Mouse (Mus musculus) kidney, adult 11 months (tissue): ENCODE data around the gene Snrnp70.
A peak's percentile ranks its signal among the peaks of the same experiment; 100 is the strongest.
"Not testable (repeated sequence)": the region's sequence is repeated elsewhere in the genome, so short reads cannot be mapped to it uniquely, and the experiment has no call there.

Experiments
- DNase-seq: peaks from one replicate; pipeline ENCODE4 v3.0.0; 2022

Snrnp70 gene

DNA sequence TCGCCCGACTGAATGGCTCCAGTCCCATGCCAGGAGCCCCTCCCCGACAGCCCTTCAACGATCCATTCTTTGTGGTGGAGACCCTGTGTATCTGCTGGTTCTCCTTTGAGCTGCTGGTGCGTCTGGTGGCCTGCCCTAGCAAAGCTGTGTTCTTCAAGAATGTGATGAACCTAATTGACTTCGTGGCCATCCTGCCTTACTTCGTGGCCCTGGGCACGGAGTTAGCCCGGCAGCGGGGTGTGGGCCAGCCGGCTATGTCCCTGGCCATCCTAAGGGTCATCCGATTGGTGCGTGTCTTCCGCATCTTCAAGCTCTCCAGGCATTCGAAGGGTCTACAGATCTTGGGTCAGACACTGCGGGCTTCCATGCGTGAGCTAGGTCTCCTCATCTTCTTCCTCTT, 13.4 kb upstream of the Snrnp70 start:
- DNase-seq, result no peak

DNA sequence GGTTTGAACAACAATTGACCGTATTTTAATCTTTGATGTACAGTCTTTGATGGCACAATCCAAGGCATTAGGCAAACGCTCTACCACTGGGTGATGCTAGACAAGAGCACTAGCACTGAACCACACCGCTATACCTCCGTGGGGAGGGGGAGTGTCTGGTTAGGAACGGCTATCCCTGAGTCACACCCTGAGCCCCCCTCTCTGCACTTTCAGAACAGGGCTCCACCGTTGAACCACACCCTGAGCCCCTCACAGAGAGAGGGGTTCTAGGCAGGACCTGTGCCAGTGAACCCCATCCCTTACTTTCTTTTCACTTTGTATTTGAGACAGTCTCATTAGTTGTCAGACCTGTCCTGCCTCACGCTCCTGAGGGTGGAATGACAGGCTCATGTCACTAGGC, 12.8 kb upstream of the Snrnp70 start:
- DNase-seq, result no peak

DNA sequence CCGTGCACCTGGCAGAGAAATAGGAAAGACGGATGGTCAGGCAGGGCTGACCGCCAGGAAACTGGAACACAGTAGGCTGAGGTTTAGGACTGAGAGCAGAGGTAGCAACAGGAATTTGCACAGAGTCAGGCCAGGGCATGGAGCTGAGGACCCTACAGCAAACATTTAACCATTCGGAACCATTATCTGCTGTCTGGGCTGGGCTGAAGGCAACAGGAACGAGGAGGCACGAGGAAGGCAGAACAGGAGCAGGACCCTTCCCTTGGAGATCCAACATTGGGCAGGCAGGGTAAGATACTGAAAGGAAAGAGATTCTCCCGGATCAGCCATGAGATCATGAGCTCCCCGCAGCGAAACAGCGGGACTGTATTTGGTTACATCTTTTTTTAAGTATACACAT, 12.3 kb upstream of the Snrnp70 start:
- no peak for DNase-seq

DNA sequence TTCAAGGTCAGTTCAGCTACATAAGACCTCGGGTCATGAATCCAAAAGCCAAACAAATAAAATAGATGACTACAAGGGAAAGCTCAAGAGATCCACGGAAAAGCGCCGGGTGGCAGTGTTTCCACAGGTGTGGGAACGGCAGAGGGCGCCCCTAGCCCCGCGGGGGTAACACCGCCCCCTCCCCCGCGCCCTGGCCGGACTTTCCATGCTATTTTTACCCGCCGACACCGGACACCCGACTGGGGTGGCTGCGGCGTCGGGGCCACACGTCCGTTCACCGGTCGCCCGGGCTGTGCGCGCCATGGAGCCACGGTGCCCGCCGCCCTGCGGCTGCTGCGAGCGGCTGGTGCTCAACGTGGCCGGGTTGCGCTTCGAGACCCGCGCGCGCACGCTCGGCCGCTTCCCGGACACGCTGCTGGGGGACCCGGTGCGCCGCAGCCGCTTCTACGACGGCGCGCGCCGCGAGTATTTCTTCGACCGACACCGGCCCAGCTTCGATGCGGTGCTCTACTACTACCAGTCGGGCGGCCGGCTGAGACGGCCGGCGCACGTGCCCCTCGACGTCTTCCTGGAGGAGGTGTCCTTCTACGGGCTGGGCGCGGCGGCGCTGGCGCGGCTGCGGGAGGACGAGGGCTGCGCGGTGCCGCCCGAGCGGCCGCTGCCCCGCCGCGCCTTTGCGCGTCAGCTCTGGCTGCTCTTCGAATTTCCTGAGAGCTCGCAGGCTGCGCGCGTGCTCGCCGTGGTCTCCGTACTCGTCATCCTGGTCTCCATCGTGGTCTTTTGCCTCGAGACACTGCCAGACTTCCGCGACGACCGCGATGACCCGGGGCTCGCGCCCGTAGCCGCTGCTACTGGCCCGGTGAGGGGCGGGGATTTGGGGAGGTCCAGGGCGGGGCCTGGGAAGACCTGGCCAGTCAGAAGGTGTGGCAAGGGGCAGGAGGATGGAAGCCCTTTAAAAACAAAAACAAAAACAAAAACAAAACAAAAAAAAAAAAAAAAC, 10.9 kb upstream of the Snrnp70 start:
- DNase-seq, result peak; percentile 23

DNA sequence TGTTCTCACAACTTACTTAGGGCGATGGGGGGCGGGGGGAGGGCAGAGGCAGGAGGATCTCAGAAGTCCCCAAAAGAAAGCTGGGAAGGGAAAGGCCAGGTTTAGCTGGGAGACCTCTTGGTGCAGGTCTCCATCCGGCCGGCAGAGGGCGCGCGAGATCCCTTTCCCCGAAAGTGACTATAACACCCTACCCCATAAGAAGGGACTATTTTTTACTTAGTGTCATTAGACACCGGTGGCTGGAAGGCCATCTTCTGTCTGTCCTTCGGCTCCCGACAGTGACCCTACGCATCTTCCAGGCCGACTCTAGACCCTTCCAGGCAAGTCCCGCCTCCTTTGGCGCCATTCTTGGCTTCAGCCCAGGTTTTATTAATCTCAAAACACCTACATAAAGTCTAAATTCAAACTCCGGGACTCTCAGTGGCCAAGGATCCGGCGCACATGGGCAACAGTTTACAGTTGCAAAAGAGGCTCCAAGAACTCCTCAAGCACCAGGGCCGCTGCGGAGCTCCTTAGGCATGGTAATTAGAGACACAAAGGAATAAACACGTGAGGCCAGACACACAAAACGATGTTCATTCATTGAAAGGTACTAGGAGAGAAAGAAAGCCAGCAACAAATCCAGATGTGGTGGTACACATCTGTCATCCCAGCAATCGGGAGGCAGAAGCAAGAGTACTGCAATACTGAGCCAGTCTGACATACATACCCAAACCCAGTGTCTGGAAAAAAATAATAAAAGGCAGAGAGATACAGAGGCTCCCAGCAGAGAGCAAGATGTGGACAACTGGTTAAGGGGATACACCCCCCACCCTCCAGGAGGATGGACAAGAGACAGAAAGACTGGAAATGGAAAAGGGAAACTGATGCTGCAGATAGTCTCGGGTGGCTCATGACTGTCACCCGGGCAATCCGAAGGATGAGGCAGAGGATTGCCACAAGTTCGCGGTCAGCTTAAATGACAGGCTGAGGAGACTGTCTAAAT, 9.8 kb upstream of the Snrnp70 start, which contains the start of gene Kcna7:
Gene Kcna7 (plus strand): TSS at position 563 of the 985 bp plus-strand sequence.
- peak; percentile 52 for DNase-seq

DNA sequence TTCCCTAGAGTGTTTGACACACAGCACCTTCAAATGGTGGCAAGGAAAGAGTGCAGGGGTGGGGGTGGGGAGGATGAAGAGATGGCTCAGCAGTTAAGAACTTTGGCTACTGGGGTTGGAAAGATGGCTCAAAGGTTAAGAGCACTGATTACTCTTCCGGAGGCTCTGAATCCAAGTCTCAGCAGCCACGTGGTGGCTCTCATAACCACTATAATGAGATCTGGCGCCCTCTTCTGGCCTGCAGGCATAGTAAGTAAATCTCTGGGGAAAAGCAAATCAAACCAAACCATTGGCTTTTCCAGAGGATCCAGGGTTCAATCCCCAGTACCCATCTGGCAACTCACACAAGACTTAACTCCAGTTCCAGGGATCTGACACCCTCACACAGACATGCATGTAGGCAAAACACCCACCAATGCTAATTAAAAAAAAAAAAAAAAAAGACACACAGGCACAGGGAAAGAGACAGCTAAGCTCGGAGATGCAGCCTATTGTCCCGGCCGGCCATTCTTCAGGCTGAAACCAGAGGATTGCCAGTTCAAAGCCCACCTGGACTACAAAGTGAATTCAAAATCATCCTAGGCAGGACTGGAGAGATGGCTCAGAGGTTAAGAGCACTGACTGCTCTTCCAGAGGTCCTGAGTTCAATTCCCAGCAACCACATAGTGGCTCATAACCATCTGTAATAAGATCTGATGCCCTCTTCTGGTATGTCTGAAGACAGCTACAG, 8.2 kb upstream of the Snrnp70 start:
- DNase-seq, result peak; percentile 65

DNA sequence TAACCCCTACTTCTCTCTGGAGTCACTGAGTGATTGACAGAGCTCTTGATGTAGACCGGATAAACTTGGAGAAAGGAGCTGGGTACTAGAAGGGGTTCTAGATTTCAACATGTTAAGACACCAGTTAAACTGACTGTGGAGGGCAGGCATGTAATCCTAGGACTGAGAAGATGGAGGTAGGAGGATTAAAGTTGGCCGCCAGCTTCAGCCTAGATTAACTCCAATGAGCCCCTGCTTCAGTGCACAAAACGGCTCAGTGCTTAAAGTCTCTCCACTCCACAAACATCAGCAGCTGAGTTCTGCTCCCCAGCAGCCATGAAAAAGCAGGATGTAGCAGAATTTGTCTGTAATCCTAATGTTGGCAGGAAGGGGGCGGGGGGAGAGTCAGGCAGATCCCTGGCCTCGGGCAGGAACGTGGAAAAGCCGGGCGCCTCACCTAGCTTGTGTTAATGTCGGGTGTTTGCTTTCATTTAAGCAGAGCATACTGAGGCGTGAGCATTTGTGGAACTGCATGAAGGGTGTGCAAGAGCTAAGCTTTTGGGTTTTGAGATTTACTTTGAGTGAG, 6.1 kb upstream of the Snrnp70 start:
- DNase-seq, result no peak

DNA sequence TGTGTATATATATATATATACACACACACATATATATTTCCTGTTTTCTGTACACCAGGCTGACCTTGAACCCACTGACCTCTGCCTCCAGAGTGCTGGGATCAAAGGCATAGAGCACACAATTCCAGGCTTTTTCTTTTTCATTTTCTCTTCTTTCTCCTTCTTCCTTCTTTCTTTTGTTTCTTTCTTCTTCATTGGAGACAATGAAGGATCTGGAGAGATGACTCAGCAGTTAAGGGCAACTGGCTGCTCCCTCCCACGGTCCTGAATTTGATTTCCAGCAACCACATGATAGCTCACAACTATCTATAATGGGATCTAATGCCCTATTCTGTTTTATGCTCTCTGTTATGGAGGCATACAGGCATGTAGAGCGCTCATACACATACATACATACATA, 1.2 kb upstream of the Snrnp70 start:
- no peak for DNase-seq

DNA sequence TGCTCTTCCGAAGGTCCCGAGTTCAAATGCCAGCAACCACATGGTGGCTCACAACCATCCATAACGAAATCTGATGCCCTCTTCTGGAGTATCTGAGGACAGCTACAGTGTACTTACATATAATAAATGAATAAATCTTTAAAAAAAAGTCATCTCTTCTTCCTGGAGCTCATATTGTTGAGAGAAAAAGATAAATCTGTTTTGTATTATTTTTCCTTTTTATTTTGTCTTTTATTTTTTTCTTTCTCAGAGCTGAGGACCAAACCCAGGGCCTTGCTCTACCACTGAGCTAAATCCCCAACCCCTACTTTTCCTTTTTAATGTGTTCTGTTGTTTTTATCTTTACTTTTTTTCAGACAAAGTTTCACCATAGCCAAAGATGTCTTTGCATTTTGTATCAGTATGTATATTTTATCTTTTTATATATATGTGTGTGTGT, 814 bp upstream of the Snrnp70 start:
- DNase-seq, result not testable (repeated sequence)

DNA sequence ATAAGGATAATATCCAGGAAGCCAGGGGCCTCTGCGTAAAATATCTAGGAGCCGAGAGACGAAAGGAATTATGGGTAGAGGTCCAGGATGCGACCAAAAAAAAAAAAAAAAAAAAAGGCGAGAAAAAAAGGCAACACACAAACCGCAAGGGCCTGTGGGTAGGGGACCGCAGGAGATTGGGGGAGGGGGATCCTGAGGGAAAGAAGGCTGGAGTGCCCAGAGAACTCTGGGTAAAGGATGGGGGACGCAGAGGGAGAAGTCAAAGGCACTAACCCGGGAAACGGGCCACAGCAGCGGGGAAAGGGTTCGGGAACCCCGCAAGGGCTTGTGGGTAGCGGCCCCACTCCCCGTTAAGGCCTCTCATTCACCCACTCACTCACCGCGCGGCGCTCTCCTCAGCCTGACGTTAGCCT, 407 bp downstream of the Snrnp70 start:
- DNase-seq, result no peak

DNA sequence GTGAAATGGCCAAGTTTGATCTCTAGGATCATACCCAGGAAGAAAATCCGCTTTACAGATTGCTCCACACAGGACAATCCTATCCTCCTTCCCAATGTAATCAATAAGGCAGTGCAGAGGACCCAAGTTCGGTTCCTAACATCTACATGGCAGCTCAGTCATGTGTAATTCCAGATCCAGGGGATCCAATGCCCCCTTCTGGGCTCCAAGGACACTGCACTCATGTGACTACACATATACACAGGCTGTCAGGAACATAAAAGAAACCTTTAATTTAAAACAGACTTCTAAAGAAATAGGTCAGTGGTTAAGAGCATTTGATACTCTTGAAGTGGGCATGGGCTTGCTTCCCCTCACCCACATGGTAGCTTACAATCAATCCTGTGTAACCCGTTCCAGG, 9.5 kb downstream of the Snrnp70 start:
- DNase-seq, result no peak

DNA sequence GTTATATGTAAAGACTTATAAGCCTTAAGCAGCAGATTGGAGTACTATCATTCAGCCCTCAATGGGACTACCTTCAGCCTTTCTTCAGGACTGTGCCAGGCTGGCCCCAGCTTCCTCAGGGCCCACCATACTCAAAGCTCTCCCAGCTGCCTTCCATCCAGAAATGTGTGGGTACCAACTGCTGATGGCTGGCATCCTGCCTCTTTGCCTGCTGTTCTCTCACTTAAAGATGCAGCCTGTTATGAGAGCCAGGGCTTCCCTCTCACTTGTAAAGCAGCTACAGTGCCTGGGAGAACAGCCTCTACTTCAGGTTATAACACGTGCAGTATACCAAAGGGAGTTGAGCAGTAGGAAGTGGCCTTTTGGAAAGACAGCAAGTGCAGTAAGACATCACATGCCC, 19.5 kb downstream of the Snrnp70 start:
- DNase-seq, result no peak

DNA sequence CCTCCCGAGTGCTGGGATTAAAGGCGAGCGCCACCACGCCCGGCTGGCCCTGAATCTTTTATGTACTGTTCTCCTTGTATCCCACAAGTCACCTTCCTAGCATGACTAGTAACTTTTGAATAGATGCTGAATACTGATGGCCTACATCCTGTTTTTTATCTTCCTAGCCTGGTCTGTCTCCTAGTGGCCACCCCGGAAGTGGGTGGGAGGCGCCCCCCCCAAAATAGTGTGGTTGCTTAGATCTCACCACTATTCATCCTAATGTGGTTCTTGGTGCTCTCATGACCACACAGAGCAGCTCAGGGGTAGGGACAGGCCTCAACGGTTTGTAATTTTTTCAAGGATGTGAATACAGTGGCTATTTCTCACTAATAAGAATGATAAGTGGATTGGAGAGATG, 20.9 kb downstream of the Snrnp70 start:
- no peak for DNase-seq

DNA sequence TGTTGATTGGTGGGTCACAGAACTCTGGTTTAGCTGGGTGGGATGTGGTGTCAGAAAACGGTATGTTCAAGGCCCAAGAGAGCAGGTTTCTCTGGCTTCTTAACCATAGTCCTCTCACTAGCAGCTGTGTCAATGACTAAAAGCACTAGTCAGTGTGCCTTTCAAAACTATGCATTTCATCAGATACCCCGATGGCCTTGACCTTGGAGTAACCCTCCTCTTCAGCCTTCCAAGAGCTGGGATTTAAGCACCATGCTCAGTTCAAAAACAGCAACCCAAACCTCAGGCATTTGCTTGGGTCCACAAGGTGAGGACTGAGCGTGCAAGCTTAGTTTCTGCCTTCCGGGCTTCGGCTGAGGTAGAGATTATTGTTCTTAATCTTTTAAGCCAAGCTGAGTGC, 23.2 kb downstream of the Snrnp70 start:
- DNase-seq, result no peak

DNA sequence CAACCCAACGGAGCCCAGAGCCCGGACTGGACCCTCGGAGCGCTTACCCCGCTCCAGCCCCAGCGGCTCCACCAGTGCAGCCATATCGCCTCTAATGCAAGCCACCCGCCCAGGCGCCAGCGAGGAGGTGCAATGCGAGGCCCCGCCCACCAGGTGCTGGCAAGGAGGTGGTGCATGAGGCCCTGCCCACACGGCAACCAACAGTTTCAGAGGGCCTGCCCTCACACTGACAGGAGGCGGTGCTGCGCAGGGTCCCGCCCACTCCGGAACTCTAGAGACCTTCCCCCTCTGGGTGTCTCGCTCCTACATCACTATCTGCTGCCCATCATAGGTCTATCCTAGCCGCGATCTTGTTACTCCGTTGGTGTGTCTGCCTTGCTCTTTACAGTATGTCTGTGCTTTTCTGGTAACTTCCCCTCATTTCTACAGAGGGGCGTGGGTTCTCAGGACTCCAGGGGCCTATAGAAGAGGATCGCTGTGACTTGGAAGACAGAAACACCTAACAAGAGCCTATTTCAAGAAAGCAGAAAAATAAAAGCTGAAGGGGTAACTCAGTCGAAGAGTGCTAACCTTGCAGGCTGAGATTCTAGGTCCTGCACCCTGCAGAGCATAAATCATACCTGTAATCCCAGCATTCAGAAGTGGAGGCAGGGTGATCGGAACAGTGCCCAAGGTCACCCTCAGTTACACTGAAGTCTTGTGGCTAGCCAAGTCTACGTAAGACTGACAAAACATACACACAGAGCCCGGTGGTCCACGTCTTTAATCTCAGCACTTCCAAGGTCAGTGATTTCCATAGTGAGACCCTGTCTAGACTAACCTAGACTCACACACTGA, 24.8 kb downstream of the Snrnp70 start, which contains the start of gene Lin7b:
Gene Lin7b (minus strand): TSS at position 109 of the 837 bp plus-strand sequence.
- peak; percentile 91 for DNase-seq

DNA sequence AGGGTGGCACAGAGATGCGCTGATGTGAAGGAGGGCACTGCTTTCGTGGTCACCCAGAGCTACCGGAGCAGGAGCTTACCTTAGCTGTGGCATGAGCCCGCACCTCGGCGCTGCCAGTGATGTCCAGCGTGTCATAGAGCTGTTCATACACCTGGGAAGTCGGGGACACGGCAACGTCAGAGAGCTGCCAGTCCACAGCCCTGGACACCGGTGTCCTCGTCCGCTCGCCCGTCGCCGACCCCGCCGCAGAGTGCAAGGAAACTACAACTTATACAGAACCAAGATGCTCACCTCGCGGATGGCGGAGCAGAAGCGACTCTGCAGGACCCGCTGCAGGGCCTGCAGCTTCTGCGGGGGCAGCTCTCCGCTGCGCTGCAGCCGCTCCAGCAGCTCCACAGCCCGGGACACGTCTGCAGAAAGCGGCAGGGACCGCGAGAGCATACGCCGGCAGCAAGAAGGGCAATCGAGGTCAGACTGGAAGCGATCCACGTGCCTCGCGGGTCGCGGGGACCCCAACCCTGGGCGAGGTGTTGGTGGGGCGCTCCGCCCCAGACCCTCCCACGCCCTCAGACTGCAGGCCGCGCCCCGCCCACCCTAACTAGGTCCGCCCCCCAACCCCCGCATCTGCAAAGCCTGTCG, 25.6 kb downstream of the Snrnp70 start:
- DNase-seq, result no peak

DNA sequence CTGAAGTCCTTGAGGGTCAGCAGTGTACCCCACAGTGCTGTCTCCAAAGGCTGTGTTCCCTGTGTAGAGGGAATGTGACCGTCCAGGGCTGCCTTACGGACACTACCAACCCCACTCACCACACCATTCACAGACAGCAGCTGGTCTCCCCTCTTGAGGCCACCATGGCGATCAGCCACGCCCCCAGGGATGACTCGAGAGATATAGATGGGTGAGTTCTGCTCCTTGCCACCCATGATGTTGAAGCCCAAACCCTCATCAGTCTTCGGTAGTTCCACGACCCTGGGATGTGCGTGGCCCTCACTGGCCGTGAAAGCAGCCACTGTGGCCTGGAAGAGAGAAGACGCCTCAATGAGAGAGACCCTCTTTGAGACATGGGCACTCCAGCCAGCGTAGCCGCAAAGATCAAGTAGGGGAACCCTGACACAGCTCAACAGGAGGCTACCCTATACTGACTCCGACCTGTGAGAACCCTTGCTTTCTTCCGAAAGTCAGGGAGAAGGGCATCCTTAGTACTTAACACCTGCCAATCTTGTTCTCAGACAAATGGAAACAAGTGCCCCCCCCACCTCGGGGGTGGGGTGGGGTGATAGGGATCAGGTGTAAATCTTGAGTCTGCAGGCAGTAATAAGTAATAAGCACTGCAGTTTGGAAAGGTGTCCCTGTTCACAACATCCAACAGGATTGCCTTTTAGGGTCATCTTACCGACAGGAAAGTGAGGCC, 26.4 kb downstream of the Snrnp70 start:
- no peak for DNase-seq

DNA sequence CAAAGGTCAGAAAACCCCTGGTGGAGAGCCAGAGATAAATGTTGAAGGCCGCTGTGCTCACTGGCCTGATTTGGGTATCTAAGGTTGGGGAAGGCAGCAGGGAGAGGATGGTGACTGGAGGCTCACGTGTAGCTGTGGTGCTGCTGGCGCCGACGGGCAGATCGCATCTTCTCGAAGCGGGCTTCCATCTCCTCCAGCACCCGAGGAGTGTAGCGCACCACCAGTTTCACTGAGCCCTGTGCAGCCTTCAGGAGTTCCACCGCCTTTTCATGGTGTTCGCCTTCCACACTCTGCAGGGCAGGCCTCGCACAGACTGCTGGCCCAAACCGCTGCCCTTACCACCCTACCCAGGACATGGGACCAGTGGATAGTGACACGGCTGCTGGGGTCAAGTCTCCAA, 27.4 kb downstream of the Snrnp70 start:
- DNase-seq, result no peak

DNA sequence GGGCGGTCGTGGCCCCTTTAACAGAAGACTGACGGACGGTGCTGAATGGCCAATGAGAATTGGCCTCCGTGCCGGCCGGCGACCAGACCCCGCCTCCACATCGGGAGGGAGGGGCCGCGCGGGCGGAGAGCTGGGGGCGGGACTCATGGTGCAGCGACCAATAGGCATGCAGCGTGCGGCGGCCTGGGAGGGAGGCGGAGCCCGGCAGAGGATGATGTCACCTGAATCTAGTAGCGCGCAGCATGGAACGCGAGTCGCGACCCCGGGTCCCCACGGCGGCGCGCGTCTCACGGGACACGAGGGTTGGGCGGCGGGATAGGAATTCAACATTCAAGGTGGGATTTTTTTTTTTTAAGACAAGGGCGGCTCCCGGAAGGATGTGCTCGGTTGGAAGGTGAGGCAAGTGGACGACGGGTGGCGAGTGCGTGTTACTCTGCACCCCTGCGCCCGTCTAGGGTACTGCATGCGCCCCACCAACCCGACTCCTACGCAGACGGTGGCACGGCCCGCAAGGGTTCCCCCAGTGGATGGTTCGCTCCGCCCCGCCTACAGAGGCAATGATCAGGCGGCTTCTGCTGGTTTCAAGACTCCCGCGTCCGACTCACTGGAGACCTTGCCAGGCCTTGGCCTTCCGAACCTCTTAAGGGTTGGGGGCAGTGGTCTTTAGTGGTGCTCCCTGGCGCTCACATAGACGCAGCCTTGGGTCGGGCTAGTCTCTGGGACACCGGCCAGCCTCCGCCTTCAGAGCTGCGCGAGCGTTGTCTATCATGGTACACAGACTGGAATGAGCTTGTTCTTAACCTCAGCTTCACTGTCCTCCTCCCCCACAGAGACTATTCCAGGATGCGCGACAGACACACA, 28.3 kb downstream of the Snrnp70 start:
- DNase-seq, result peak; percentile 96
